8 mouse cellular contexts compared by ENCODE assay signal in genomic region chr12:32059135-32059534, GRCm38 (mm10). TPM values are rescaled to one million over a fixed set of nuclear protein-coding genes. Genes with fewer than 3 reads are reported as not detected.
DNase-seq lines count a peak whose midpoint lies in the region; ATAC-seq and TF ChIP-seq lines count a peak whose summit lies in the region.
"Had no signal": no experiment of that assay in that cellular context is flagged by ENCODE, and none has a peak within 500 bp of the region (broad histone marks: within the 10 kb centered on the region; RNA-seq: fewer than 3 reads in every experiment).

No protein-coding gene starts in this region.

- no peak for TF ChIP-seq CTCF in liver, postnatal 0 days (IDR thresholded peaks at IDR 0.05; ENCODE audit: low read depth)

- 55% methylated on average over 2 of the region's 2 CpGs for WGBS in neural tube, embryonic 11.5 days
- 27% methylated on average over 2 of the region's 2 CpGs for WGBS in forebrain, embryonic 16.5 days
- 63% methylated on average over 2 of the region's 2 CpGs for WGBS in liver, postnatal 0 days (ENCODE audit: insufficient replicate concordance)

- H3K4me2 ChIP-seq in neural tube, embryonic 11.5 days (ENCODE audit: low read depth): peak overlapping the region; percentile 72
- peak overlapping the region; percentile 74 for H3K4me2 ChIP-seq in forebrain, embryonic 16.5 days (ENCODE audit: low read length)
- H3K4me2 ChIP-seq in liver, postnatal 0 days (ENCODE audit: low read depth, low read length): peak overlapping the region; percentile 80

- peak overlapping the region; percentile 54; the same call in 1 of the 2 replicates for H3K27ac ChIP-seq in neural tube, embryonic 11.5 days (ENCODE audit: low read depth, low read length)
- peak overlapping the region; percentile 65; the same call in 1 of the 2 replicates for H3K27ac ChIP-seq in forebrain, embryonic 16.5 days (ENCODE audit: low read length)
- no peak overlapping the region for H3K27ac ChIP-seq in liver, postnatal 0 days (ENCODE audit: low read depth)

- TF ChIP-seq EP300 in liver, postnatal 0 days (IDR thresholded peaks at IDR 0.05; ENCODE audit: low read depth): no peak

- peak overlapping the region; percentile 65 for H3K4me3 ChIP-seq in neural tube, embryonic 11.5 days (ENCODE audit: low read depth, low read length)
- H3K4me3 ChIP-seq in forebrain, embryonic 16.5 days (replicated peaks; ENCODE audit: low read length): peak overlapping the region; percentile 94
- peak overlapping the region; percentile 76 for H3K4me3 ChIP-seq in liver, postnatal 0 days (ENCODE audit: low read depth, low read length)

- no peak overlapping the region; the same call in 1 of the 2 replicates for H3K9ac ChIP-seq in neural tube, embryonic 11.5 days (ENCODE audit: low read length)
- peak overlapping the region; percentile 98 for H3K9ac ChIP-seq in forebrain, embryonic 16.5 days (replicated peaks; ENCODE audit: low read depth, low read length)
- H3K9ac ChIP-seq in liver, postnatal 0 days (replicated peaks): peak overlapping the region; percentile 84; the same call in 1 of the 2 replicates

- H3K36me3 ChIP-seq in neural tube, embryonic 11.5 days (ENCODE audit: control insufficient read depth, insufficient read depth, low read length): no peaks in the 10 kb centered on the region
- 0 out of 2 replicates have a peak, but pooled peaks cover 3% of the 10 kb centered on the region for H3K36me3 ChIP-seq in forebrain, embryonic 16.5 days (ENCODE audit: control insufficient read depth, insufficient read depth)
- no peaks in the 10 kb centered on the region; the same call in 1 of the 2 replicates for H3K36me3 ChIP-seq in liver, postnatal 0 days (replicated peaks; ENCODE audit: insufficient read depth, low read length)

- peaks cover 5% of the 10 kb centered on the region for H3K4me1 ChIP-seq in neural tube, embryonic 11.5 days (ENCODE audit: control insufficient read depth, insufficient read depth, low read length)
- H3K4me1 ChIP-seq in forebrain, embryonic 16.5 days (replicated peaks; ENCODE audit: control insufficient read depth, insufficient read depth, low read length): peaks cover 31% of the 10 kb centered on the region
- peaks cover 25% of the 10 kb centered on the region for H3K4me1 ChIP-seq in liver, postnatal 0 days (ENCODE audit: insufficient read depth)

- no peaks in the 10 kb centered on the region for H3K27me3 ChIP-seq in neural tube, embryonic 11.5 days (ENCODE audit: control insufficient read depth, insufficient read depth, low read length)
- H3K27me3 ChIP-seq in forebrain, embryonic 16.5 days (replicated peaks; ENCODE audit: control insufficient read depth, insufficient read depth, low read length): no peaks in the 10 kb centered on the region
- 0 out of 2 replicates have a peak, but pooled peaks cover 4% of the 10 kb centered on the region for H3K27me3 ChIP-seq in liver, postnatal 0 days (ENCODE audit: insufficient read depth, low read length)

- H3K9me3 ChIP-seq in neural tube, embryonic 11.5 days (ENCODE audit: control insufficient read depth, low read length): no peaks in the 10 kb centered on the region
- H3K9me3 ChIP-seq in forebrain, embryonic 16.5 days (ENCODE audit: control insufficient read depth, low read length): no peaks in the 10 kb centered on the region
- H3K9me3 ChIP-seq in liver, postnatal 0 days (ENCODE audit: low read length): no peaks in the 10 kb centered on the region

- no peak for ATAC-seq in neural tube, embryonic 11.5 days (ENCODE audit: insufficient read depth, low FRiP score, low TSS enrichment)
- ATAC-seq in forebrain, embryonic 16.5 days: no peak
- no peak for ATAC-seq in liver, postnatal 0 days

- DNase-seq in neural tube, embryonic 11.5 days (ENCODE audit: low spot score): no peak
- DNase-seq in neural tube, embryonic 10.5 days (ENCODE audit: extremely low spot score, low spot score): no peak
- DNase-seq in liver, postnatal 0 days: no peak
- DNase-seq in yolk sac, embryonic 10.5 days (ENCODE audit: low spot score): no peak
- DNase-seq in urinary bladder, adult 2 months (ENCODE audit: low spot score): no peak
- no peak for DNase-seq in cerebellum, postnatal 14 days
- DNase-seq: right cerebral cortex, postnatal 14 days had no signal

RNA-seq across cellular contexts. Expression of gene Prkar2b, which starts 2.0 kb away (rescaled TPM):
- 53.7 and 57.3 TPM in 2 replicates for polyA plus RNA-seq in neural tube, embryonic 11.5 days (2014; fragmentation: Nextera tagmentation; extraction: Ambion mirVana)
- 140 and 150 TPM in 2 replicates for polyA plus RNA-seq in forebrain, embryonic 16.5 days (2015; fragmentation: Nextera tagmentation; extraction: Ambion mirVana)
- 34.0 and 34.6 TPM in 2 replicates for polyA plus RNA-seq in liver, postnatal 0 days (2015; fragmentation: Nextera tagmentation; extraction: Ambion mirVana)
- 8.6 and 10.0 TPM in 2 replicates for polyA plus RNA-seq in urinary bladder, adult 2 months (2012; rRNA removed)
